Mouse (Mus musculus) gastrocnemius, adult 2 months (tissue): ENCODE data around the gene Gm44503. TPM values are rescaled to one million over a fixed set of nuclear protein-coding genes. Genes with fewer than 3 reads are reported as not detected.

Source experiments
- DNase-seq: peaks from one replicate; pipeline ENCODE4 v3.0.0; 2022
- H3K27ac ChIP-seq: fragments of 200-600 bp; 2 replicates; pipeline ENCODE4 v1.8.1; 2022; ENCODE audit warnings: mild to moderate bottlenecking
- H3K4me3 ChIP-seq: fragments of 200-600 bp; 2 replicates; pipeline ENCODE4 v1.8.1; 2022; ENCODE audit warnings: mild to moderate bottlenecking, moderate library complexity
- CTCF ChIP-seq: fragments of 200-600 bp; IDR thresholded peaks from 2 replicates; pipeline ENCODE4 v1.8.1; 2022; ENCODE audit warnings: antibody characterized with exemption, mild to moderate bottlenecking, moderate library complexity
- intact Hi-C: fragments of 180-260 bp; cut with DNase I; formaldehyde crosslinking; loops from one replicate; pipeline ENCODE4 v1.15.1; 2025
- microRNA-seq: library from miRNA; unstranded; fragments of <30 nt; microRNA quantifications from one replicate; pipeline ENCODE4 v1.2.0, GENCODE M21; 2021
- total RNA-seq, 2 experiments: library from RNA; stranded (reverse); gene quantifications; 2 replicates each; pipeline ENCODE4 v1.2.3; 2021

The Gm44503 gene
- total RNA-seq, 2 experiments from 2014 or later, result not detected

GRCm38 (mm10) chr9:73044146-73045079 lies 85.8 kb downstream of the Gm44503 start, which contains the start of gene Rab27a:
TSS of gene Rab27a (plus strand) at chr9:73044854.
- H3K27ac ChIP-seq, result peak within 1 kb of the TSS; percentile 70
- TF ChIP-seq CTCF, result peak; percentile 97; the same call in 1 of the 2 replicates
- H3K4me3 ChIP-seq, result peak within 1 kb of the TSS; percentile 75
- intact Hi-C loops, result loop anchor here (1.0 kb wide), 1 partner anchor 48 kb away; no protein-coding TSS in a partner anchor
- peak; percentile 81 for DNase-seq

GRCm38 (mm10) chr9:73045204-73045603 lies 86.6 kb downstream of the Gm44503 start:
- no peak for DNase-seq
- no peak for TF ChIP-seq CTCF
- Histone ChIP-seq H3K27ac (peak overlapping the region; percentile 70), H3K4me3 (peak overlapping the region; percentile 75)
- intact Hi-C loops, result no loop called here

- no peak for TF ChIP-seq CTCF
- Histone ChIP-seq H3K4me3 (peak overlapping the region; percentile 75), H3K27ac (peak overlapping the region; percentile 70)
- intact Hi-C loops, result no loop called here
- DNase-seq, result no peak
Observed at GRCm38 (mm10) chr9:73045711-73046110, 87.1 kb downstream of the Gm44503 start.

- no peak overlapping the region for H3K4me3 ChIP-seq
- no peak overlapping the region for H3K27ac ChIP-seq
- no peak for DNase-seq
- no peak for TF ChIP-seq CTCF
- intact Hi-C loops, result no loop called here
Observed at GRCm38 (mm10) chr9:73047906-73048305, 89.3 kb downstream of the Gm44503 start.

DNA sequence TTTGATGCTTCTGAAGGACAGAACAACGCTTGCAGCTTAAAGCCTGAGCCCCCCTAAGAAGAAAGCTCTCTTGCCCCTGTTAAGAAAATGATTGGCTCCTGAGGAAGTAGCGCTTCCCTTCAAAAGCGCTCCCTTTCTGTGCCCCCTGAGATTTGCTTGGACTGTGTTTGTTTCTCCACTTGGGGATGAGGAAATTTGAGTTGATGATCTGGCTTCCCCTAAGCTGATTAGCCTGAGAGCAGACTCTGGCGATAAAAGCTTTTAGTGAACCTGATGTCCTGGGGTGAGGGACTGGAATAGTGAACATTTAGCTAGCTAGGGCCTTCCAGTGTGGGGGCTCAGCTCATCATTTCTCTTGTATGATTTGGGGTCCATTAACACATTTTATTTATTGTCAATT lies 90.3 kb downstream of the Gm44503 start:
- intact Hi-C loops, result no loop called here
- Histone ChIP-seq H3K27ac (peak overlapping the region; percentile 24; the same call in 1 of the 2 replicates), H3K4me3 (no peak overlapping the region)

GRCm38 (mm10) chr9:73049833-73050232 lies 91.2 kb downstream of the Gm44503 start:
- Histone ChIP-seq H3K27ac (no peak overlapping the region), H3K4me3 (no peak overlapping the region)
- intact Hi-C loops, result no loop called here
- TF ChIP-seq CTCF, result no peak
- DNase-seq, result no peak

More for the DNA sequence above, 90.3 kb downstream of the Gm44503 start:
- DNase-seq, result no peak
- TF ChIP-seq CTCF, result no peak

GRCm38 (mm10) chr9:73050606-73051005 lies 92.0 kb downstream of the Gm44503 start:
- DNase-seq, result no peak
- Histone ChIP-seq H3K27ac (no peak overlapping the region), H3K4me3 (no peak overlapping the region)
- intact Hi-C loops, result no loop called here
- no peak for TF ChIP-seq CTCF

DNA sequence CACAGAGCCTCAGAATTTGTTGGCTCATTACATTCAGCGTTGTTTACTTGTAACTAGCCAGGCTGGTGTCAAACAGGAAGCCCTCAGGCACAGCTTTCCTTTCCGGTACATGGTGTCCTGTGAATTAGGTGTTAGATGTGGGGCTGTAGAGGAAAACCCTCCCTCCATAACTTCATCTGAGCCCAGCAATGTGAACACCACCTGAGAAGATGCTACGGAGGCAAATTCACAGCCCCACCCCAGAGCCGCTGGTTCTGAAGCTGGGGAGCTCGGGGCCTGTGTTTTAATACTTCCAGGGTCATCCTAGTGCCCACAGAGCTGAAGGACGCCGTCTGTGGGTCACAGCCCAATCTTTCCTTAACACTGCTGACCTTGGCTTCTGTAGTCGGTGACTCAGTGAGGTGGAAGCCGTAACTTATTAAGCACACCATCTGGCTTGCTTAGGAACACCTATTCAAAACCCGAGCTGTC lies 96.8 kb downstream of the Gm44503 start:
- no peak for TF ChIP-seq CTCF
- DNase-seq, result no peak
- intact Hi-C loops, result no loop called here

DNA sequence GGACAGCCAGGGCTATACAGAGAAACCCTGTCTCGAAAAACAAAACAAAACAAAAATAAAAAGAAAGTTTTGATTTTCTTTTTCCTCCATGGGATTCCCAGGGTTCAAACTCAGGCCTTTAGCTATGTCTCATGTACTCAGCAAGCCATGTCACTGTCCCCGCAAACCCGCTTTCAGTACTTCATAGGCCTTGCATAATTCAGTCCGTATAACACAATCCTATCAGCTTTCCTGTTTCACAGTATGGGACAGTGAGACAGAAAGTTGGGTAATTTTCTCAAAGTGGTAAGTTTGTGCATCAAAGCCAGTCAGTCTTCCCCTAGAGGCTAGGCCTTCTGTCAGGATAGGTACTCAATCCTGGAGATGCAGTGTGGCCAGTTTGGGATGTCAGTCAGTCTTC lies 100.6 kb downstream of the Gm44503 start:
- intact Hi-C loops, result no loop called here
- no peak for DNase-seq
- Histone ChIP-seq H3K4me3 (no peak overlapping the region), H3K27ac (no peak overlapping the region)
- no peak for TF ChIP-seq CTCF

More for the DNA sequence above, 96.8 kb downstream of the Gm44503 start:
- peak overlapping the region; percentile 70 for H3K27ac ChIP-seq
- no peak overlapping the region; the same call in 1 of the 2 replicates for H3K4me3 ChIP-seq

GRCm38 (mm10) chr9:73063621-73064290 lies 105.1 kb downstream of the Gm44503 start:
- Histone ChIP-seq H3K4me3 (no peak overlapping the region), H3K27ac (no peak overlapping the region)
- no peak for TF ChIP-seq CTCF
- intact Hi-C loops, result no loop called here
- DNase-seq, result no peak

Small RNA genes lying within 50 kb of the gene (microRNA-seq; reads per million reads assigned to microRNA genes)
- gene Gm27353, result not detected

Other genes starting within 250 kb of the Gm44503 start
- under 1 TPM; 0.15 to 0.31 TPM for gene Prtg, start 152.0 kb upstream of the Gm44503 start, total RNA-seq
- 10 to 100 TPM; 11.6 to 15.4 TPM for gene Pygo1, start 33.2 kb upstream of the Gm44503 start, total RNA-seq
- 1 to 10 TPM in 1 of 2 experiments, under 1 TPM in 1; 0.94 to 1.4 TPM for gene Dyx1c1, start 67 bp upstream of the Gm44503 start, total RNA-seq
- 10 to 100 TPM in 1 of 2 experiments, 1 to 10 TPM in 1; 8.8 to 11.8 TPM for gene Ccpg1os, start 26.5 kb downstream of the Gm44503 start, total RNA-seq
- gene Ccpg1, start 26.6 kb downstream of the Gm44503 start, total RNA-seq, result 10 to 100 TPM; 76.1 to 95.7 TPM
- 1 to 10 TPM; 3.4 to 4.1 TPM for gene Pigb, start 81.5 kb downstream of the Gm44503 start, total RNA-seq
- gene Rab27a, start 86.0 kb downstream of the Gm44503 start, total RNA-seq, result 1 to 10 TPM; 2.1 TPM
- not detected for gene Khdc3, start 143.0 kb downstream of the Gm44503 start, total RNA-seq
- gene Gm20509, start 143.6 kb downstream of the Gm44503 start, total RNA-seq, result not detected
- 10 to 100 TPM; 37.3 to 45.4 TPM for gene Rsl24d1, start 154.6 kb downstream of the Gm44503 start, total RNA-seq